Mouse (Mus musculus): Measurements from ENCODE around the gene Cryba4. TPM values are rescaled to one million over a fixed set of nuclear protein-coding genes. Genes with fewer than 3 reads are reported as not detected.

The Cryba4 gene
- polyA plus RNA-seq, 1 experiment: 9.4 TPM

DNA sequence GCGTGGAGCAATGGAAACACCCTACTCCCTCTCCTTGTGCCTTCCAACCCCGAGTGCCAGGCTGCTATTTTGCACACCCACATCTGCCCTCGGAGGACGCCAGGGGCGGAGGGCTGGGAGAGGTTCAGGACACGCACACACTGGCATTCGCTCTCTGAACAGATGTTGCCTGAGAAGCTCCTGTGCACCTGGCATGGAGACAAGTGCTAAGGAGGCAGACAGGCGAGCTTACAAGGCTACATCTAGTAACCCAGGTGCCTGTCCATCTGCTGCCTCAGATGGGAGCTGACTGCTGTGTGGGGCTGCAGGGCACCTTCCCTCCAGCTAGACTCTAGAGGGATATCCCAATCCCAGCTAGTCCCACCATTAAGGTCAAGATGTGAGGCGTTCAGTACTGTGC, 4.1 kb upstream of the Cryba4 start:
- peaks cover 35% of the 10 kb centered on the region for H3K27me3 ChIP-seq (replicated peaks)

DNA sequence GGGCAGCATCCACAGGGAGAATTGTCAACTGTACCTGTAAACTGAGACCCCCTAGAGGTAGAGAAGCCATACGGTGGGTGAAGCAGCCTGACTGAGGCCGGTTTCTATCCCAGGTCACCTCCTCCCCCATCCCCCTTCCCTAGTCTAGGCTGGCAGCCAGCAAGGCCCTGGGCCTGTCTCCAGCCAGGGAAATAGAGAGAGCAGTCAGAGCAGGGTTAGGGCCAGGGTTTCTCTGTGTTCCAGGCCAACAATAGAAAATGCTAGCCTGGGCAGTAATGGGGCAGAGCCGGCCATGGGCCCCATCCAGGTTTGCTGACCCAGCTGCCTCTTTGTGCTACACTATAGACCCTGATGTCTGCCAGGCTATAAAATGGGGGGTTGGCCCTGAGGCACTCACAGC, 3.1 kb upstream of the Cryba4 start, which contains the start of gene Crybb1:
TSS of gene Crybb1 (plus strand) at position 390 of the 400 bp plus-strand sequence.
- H3K4me1 ChIP-seq: peaks cover 99% of the 10 kb centered on the region
- H3K36me3 ChIP-seq (replicated peaks; ENCODE audit: low read length): peaks cover 3% of the 10 kb centered on the region
- peaks cover 6% of the 10 kb centered on the region; the same call in 1 of the 2 replicates for H3K9me3 ChIP-seq
- H3K27me3 ChIP-seq (replicated peaks): peaks cover 30% of the 10 kb centered on the region
- H3K4me3 ChIP-seq (replicated peaks): peak within 1 kb of the TSS; percentile 24
- no peak for TF ChIP-seq GATA1 (IDR thresholded peaks at IDR 0.05; ENCODE audit: borderline replicate concordance, low read length)
- no peak for TF ChIP-seq FLI1 (IDR thresholded peaks at IDR 0.05; ENCODE audit: low read length)

More for the DNA sequence above, 4.1 kb upstream of the Cryba4 start:
- Histone ChIP-seq H3K9me3 (no peaks in the 10 kb centered on the region), H3K4me3 (replicated peaks) (peak overlapping the region; percentile 24), H3K36me3 (replicated peaks; ENCODE audit: low read length) (peaks cover under 1% of the 10 kb centered on the region), H3K4me1 (peaks cover 94% of the 10 kb centered on the region)
- TF ChIP-seq FLI1 (IDR thresholded peaks at IDR 0.05; ENCODE audit: low read length) (no peak), GATA1 (IDR thresholded peaks at IDR 0.05; ENCODE audit: borderline replicate concordance, low read length) (no peak)

DNA sequence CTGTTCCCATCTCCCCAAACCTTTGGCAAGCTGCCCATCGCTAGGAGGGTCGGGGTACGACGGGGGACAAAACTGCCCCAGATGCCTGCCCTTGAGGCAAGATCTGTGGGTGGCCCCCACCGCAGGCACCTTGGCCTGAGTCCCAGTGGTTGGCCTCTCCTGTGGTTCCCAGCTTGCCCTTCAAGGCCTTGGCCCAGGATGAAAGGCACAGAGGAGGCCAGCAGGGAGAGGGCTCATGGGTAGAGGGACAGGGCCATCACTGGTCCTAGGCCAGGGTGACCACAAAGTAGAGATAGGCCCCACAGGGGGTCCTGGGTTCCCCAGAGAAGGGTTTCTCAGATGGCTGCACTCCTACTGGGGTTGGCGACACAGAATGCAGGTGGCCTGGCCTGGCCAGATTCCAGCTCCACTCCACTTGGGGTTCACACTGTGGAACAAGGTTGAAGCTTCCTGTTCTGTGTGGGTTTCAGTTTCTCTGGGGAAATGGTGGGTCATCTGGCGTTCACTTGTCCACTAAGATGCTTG, 2.0 kb upstream of the Cryba4 start:
- Histone ChIP-seq H3K4me3 (replicated peaks) (peak overlapping the region; percentile 24), H3K36me3 (replicated peaks; ENCODE audit: low read length) (peaks cover 11% of the 10 kb centered on the region), H3K4me1 (peaks cover 95% of the 10 kb centered on the region), H3K9me3 (peaks cover 13% of the 10 kb centered on the region), H3K27me3 (replicated peaks) (peaks cover 20% of the 10 kb centered on the region)
- TF ChIP-seq FLI1 (IDR thresholded peaks at IDR 0.05; ENCODE audit: low read length): no peak
- no peak for TF ChIP-seq GATA1 (IDR thresholded peaks at IDR 0.05; ENCODE audit: borderline replicate concordance, low read length)

DNA sequence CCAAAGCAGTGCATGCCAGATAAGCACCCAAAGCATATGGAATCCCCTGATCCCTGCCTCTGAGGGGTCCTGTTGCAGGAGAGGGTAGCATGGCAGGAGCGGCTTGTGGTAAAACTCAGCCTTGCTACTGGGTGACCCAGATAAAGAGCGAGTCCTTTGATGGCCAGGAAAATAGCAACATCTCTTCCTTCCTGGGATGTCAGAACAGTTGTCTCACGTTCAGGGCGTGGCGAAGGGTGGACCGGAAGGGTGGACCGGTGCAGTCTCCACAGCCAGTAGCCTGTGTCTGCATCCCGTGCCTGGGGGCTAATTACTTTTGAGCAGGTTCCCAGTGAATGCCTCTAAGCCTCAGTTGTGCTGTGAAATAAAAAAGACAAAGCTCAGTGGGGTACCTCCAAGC, 851 bp upstream of the Cryba4 start:
- Histone ChIP-seq H3K4me3 (replicated peaks) (peak overlapping the region; percentile 77), H3K9me3 (peaks cover 25% of the 10 kb centered on the region), H3K36me3 (replicated peaks; ENCODE audit: low read length) (peaks cover 23% of the 10 kb centered on the region), H3K4me1 (peaks cover 85% of the 10 kb centered on the region), H3K27me3 (replicated peaks) (peaks cover 11% of the 10 kb centered on the region)
- TF ChIP-seq GATA1 (IDR thresholded peaks at IDR 0.05; ENCODE audit: borderline replicate concordance, low read length) (no peak; the same call in 2 of the 3 replicates), FLI1 (IDR thresholded peaks at IDR 0.05; ENCODE audit: low read length) (no peak)

DNA sequence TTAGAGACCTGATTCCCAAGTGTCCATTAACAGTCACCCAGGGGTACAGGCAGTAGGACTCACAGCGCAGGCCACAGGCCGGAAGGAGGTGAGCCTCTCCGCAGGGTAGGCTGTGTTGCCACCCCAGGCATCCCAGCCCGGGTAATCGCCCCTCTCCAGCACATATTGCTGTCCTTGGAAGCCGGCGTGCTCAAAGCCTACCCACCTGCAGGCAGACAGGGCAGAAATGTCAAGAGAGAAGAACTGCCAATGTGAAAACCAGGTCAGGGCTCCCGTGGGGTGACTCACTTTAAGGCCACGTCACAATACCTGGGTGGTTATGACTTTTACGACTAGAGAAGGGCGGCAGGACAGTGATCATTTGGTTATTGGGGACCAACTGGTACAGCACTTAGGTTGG, 3.2 kb downstream of the Cryba4 start:
- Histone ChIP-seq H3K9me3 (peaks cover 62% of the 10 kb centered on the region), H3K36me3 (replicated peaks; ENCODE audit: low read length) (peaks cover 54% of the 10 kb centered on the region), H3K4me3 (replicated peaks) (no peak overlapping the region), H3K4me1 (peaks cover 54% of the 10 kb centered on the region), H3K27me3 (replicated peaks) (peaks cover 2% of the 10 kb centered on the region)
- TF ChIP-seq GATA1 (IDR thresholded peaks at IDR 0.05; ENCODE audit: borderline replicate concordance, low read length) (no peak), FLI1 (IDR thresholded peaks at IDR 0.05; ENCODE audit: low read length) (no peak)

DNA sequence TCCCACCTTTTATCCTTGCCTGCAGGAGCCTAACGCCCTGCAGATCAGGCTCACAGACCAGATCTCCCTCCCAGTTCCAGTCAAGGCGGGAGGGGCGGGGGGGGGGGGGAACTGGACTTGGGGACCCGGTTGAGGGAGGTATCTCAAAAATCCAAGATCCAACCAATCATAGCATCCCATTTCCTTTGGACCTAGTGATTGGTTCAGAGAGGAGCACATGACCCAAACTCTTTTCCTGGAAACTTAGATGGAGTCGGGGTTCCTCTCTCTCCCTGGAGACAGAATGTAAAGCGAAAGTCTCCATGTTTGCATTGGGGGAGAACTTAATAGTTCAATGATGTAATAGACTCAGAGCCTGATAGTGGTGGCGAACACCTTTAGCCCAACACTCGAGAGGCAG, 4.9 kb downstream of the Cryba4 start:
- peaks cover 79% of the 10 kb centered on the region for H3K9me3 ChIP-seq
- peaks cover 2% of the 10 kb centered on the region for H3K27me3 ChIP-seq (replicated peaks)
- TF ChIP-seq FLI1 (IDR thresholded peaks at IDR 0.05; ENCODE audit: low read length) (no peak), GATA1 (IDR thresholded peaks at IDR 0.05; ENCODE audit: borderline replicate concordance, low read length) (no peak)
- no peak overlapping the region for H3K4me3 ChIP-seq (replicated peaks)
- peaks cover 54% of the 10 kb centered on the region for H3K4me1 ChIP-seq
- H3K36me3 ChIP-seq (replicated peaks; ENCODE audit: low read length): peaks cover 69% of the 10 kb centered on the region

DNA sequence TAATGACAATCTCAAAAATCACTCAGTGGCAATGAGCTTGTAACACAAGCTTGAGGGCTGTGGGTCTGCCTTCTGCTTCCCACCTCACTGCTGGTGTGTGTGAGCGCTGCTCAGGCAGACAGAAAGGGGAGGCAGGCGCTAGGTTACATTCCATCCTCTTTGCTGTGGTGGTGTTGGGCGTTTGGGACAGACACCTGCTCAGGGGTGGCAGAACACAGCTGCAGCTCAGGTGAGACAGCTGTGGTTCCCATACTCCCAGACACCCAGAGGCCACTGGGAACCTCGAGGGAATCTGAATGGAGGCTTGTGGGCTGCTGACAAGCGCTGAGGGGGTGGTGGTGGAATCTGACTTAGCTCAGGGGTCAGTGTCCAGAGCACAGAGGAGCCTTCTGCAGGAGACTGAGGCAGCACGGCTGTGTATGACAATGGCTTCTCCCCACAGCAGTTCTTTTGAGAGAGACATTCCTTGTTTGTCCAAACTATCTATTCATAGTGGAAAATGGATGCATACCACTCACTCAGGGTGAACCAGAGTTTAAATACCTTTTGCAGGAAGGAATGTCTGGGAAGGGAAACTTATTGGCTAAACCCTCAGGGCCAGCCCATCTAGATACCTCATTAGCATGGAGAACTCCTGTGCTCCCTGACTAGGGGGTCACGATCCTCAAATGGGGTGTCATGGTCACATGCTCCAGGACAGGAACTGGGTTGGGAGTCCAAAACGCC, 7.3 kb downstream of the Cryba4 start:
- peaks cover 2% of the 10 kb centered on the region for H3K27me3 ChIP-seq (replicated peaks)
- peaks cover 58% of the 10 kb centered on the region for H3K4me1 ChIP-seq
- H3K9me3 ChIP-seq: peaks cover 73% of the 10 kb centered on the region
- TF ChIP-seq FLI1 (IDR thresholded peaks at IDR 0.05; ENCODE audit: low read length) (no peak), GATA1 (IDR thresholded peaks at IDR 0.05; ENCODE audit: borderline replicate concordance, low read length) (no peak)
- peaks cover 65% of the 10 kb centered on the region for H3K36me3 ChIP-seq (replicated peaks; ENCODE audit: low read length)
- H3K4me3 ChIP-seq (replicated peaks): peak overlapping the region; percentile 38

DNA sequence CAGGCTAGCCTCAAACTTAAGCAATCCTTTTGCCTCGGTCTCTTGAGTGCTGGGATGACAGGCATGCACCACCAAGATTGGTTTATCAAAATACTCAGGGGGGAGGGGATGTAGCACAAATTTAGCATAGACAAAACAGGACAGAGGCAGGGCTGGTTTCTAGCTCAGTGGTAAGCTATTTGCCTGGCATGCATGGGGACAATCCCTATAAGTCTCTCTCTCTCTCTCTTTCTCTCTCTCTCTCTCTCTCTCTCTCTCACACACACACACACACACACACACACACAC, 8.1 kb downstream of the Cryba4 start:
- TF ChIP-seq GATA1 (IDR thresholded peaks at IDR 0.05; ENCODE audit: borderline replicate concordance, low read length) (no peak), FLI1 (IDR thresholded peaks at IDR 0.05; ENCODE audit: low read length) (no peak)
- Histone ChIP-seq H3K27me3 (replicated peaks) (peaks cover 5% of the 10 kb centered on the region), H3K4me1 (peaks cover 58% of the 10 kb centered on the region), H3K4me3 (replicated peaks) (peak overlapping the region; percentile 42), H3K9me3 (peaks cover 65% of the 10 kb centered on the region), H3K36me3 (replicated peaks; ENCODE audit: low read length) (peaks cover 57% of the 10 kb centered on the region)

DNA sequence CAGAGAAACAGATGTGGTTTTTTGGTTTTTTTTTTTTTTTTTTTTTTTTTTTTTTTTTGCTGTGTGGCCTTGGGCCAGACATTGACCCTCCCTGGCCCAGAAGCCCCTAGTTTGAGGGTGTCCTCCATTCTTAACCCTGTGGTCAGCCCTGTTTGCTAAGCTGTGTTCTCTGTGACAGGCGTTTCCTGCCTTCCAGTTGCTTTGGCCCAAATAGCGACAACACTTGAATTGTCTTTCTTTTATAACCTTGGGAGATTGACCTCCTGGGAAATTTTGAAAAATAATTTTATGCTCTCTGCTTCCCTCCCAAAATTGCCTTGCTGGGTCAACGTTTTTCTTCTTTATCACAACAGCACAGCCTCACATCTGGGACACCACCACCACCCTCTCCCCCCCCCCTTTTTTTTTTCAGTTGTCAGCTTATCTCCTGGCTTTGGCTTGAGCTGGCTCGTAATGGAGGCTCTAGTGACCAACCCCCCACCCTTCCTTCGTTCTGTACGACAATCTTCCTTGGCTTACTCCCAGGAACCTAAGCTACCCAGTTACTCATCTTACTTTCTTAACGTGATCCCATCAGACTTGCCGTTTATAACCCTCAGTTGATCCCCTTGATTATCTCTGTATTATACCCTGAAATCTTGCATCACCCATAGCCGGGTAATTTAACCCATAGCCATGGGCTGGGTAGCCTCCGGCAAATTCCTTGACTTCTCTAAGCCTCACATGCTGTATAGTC, 8.6 kb downstream of the Cryba4 start:
- Histone ChIP-seq H3K4me3 (replicated peaks) (no peak overlapping the region), H3K9me3 (peaks cover 59% of the 10 kb centered on the region), H3K27me3 (replicated peaks) (peaks cover 8% of the 10 kb centered on the region), H3K36me3 (replicated peaks; ENCODE audit: low read length) (peaks cover 52% of the 10 kb centered on the region), H3K4me1 (peaks cover 63% of the 10 kb centered on the region)
- no peak for TF ChIP-seq FLI1 (IDR thresholded peaks at IDR 0.05; ENCODE audit: low read length)
- TF ChIP-seq GATA1 (IDR thresholded peaks at IDR 0.05; ENCODE audit: borderline replicate concordance, low read length): no peak

DNA sequence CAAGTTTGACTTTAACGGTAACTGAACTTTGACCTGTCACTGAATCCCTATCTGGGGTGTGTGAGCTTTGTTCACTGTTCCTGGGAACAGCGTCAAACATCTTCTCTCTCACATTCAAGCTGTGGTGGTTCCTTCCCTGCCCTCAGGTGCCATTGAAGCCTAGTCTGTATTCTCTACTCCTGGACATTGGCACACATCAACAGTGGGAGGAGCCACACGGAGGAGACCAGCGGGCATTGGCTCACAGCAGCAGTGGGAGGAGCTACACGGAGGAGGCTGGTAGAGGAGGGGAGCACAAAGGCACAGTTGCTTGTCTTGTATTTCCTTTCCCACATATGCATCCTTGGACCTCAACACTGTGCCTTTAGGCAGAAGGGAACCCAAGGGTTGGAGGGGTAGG, 9.3 kb downstream of the Cryba4 start:
- Histone ChIP-seq H3K4me1 (peaks cover 70% of the 10 kb centered on the region), H3K9me3 (peaks cover 53% of the 10 kb centered on the region), H3K27me3 (replicated peaks) (peaks cover 14% of the 10 kb centered on the region), H3K36me3 (replicated peaks; ENCODE audit: low read length) (peaks cover 45% of the 10 kb centered on the region), H3K4me3 (replicated peaks) (peak overlapping the region; percentile 78)
- TF ChIP-seq FLI1 (IDR thresholded peaks at IDR 0.05; ENCODE audit: low read length): no peak
- no peak for TF ChIP-seq GATA1 (IDR thresholded peaks at IDR 0.05; ENCODE audit: borderline replicate concordance, low read length)
